Mouse (Mus musculus): Measurements from ENCODE around the gene Gdf2. TPM values are rescaled to one million over a fixed set of nuclear protein-coding genes. Genes with fewer than 3 reads are reported as not detected.
A peak's percentile ranks its signal among the peaks of the same experiment; 100 is the strongest.

Gdf2 gene
- polyA plus RNA-seq, 1 experiment from 2014 or later = 0.11 TPM

DNA sequence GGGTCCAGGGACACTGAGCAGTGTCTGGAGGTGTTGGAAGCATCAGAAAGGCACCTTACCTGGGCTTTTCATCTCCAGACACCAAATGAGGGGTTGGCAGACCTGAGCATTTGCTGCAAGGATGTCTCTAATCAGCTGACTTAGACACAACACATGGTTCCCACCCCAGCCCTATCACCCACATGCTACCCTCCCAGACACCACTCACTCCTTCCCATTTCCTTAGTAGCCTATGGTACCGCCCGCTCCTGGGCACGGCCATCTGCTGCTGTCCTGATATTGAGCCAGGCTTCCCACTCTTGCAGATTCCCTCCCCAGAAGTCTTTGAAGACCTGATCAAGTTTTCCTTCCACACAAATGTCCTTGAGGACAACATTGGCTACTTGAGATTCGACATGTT, 17.3 kb downstream of the Gdf2 start:
- WGBS = 56% methylated on average over 4 of the region's 4 CpGs
- no peaks in the 10 kb centered on the region for H3K9me3 ChIP-seq (replicated peaks)
- no peak overlapping the region for H3K4me3 ChIP-seq
- no peak overlapping the region for H3K4me2 ChIP-seq
- no peaks in the 10 kb centered on the region for H3K36me3 ChIP-seq
- no peak overlapping the region for H3K9ac ChIP-seq
- no peak overlapping the region for H3K27ac ChIP-seq
- no peaks in the 10 kb centered on the region; the same call in 1 of the 2 replicates for H3K27me3 ChIP-seq
- peaks cover 10% of the 10 kb centered on the region for H3K4me1 ChIP-seq (replicated peaks)
- no peak for ATAC-seq (replicated peaks; ENCODE audit: insufficient number of reproducible peaks, insufficient read depth, low FRiP score, low read depth)

DNA sequence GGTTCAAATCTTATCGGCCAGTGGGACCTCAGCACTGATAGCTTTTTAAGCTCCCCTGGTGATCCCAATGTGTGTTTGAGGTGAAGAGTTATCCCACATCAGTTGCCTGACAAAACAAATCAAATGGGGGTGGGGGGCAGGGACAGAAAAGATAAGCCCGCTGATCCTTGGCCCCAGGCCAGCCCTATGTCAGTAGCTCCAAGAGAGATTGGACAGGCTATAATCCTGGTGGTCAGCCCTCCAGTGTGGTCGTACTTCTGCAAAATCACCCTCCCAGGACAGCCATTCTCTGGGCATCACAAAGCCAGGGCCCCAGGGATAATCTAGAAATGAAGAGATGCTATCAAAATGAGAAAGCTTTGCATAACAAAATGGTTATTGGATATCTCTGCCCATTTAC, 18.0 kb downstream of the Gdf2 start:
- no peak overlapping the region for H3K9ac ChIP-seq
- ATAC-seq (replicated peaks; ENCODE audit: insufficient number of reproducible peaks, insufficient read depth, low FRiP score, low read depth) = no peak
- H3K27ac ChIP-seq = no peak overlapping the region
- no peaks in the 10 kb centered on the region for H3K36me3 ChIP-seq
- H3K9me3 ChIP-seq (replicated peaks) = no peaks in the 10 kb centered on the region
- H3K4me3 ChIP-seq = no peak overlapping the region
- H3K4me1 ChIP-seq (replicated peaks) = peaks cover 10% of the 10 kb centered on the region
- H3K4me2 ChIP-seq = no peak overlapping the region
- H3K27me3 ChIP-seq = no peaks in the 10 kb centered on the region; the same call in 1 of the 2 replicates
- 8% methylated on average over 3 of the region's 3 CpGs for WGBS

DNA sequence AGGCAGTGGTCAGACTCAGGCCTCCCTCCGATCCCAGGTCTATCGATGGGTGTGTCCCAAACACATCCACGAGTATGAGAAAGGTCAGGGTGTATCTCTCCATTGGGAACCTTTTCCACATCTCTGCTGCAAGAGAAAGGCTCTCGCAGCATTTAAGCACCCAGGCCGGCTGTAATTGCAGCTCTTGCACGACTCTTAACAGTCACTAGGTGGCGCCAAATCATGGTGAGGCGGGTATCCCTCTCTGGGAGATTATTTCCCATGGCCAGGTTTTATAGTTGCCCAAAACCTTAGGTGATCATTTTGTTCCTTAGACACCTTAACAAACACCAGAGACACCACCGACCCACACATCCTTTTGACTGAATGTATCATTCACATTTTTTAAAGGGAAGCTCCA, 18.5 kb downstream of the Gdf2 start:
- ATAC-seq (replicated peaks; ENCODE audit: insufficient number of reproducible peaks, insufficient read depth, low FRiP score, low read depth) = no peak
- 7% methylated on average over 9 of the region's 9 CpGs for WGBS

GRCm38 (mm10) chr14:33965675-33966074, 24.8 kb downstream of the Gdf2 start:
- H3K9ac ChIP-seq = no peak overlapping the region
- no peaks in the 10 kb centered on the region for H3K9me3 ChIP-seq (replicated peaks)
- no peaks in the 10 kb centered on the region for H3K36me3 ChIP-seq
- H3K4me3 ChIP-seq = no peak overlapping the region
- 64% methylated on average over 7 of the region's 7 CpGs for WGBS
- no peaks in the 10 kb centered on the region for H3K4me1 ChIP-seq (replicated peaks)
- H3K4me2 ChIP-seq = no peak overlapping the region
- H3K27me3 ChIP-seq = no peaks in the 10 kb centered on the region
- no peak overlapping the region for H3K27ac ChIP-seq
- ATAC-seq (replicated peaks; ENCODE audit: insufficient number of reproducible peaks, insufficient read depth, low FRiP score, low read depth) = no peak

More for the DNA sequence above, 18.5 kb downstream of the Gdf2 start:
- H3K9ac ChIP-seq = no peak overlapping the region
- no peak overlapping the region for H3K4me3 ChIP-seq
- no peak overlapping the region for H3K27ac ChIP-seq
- no peaks in the 10 kb centered on the region; the same call in 1 of the 2 replicates for H3K27me3 ChIP-seq
- no peaks in the 10 kb centered on the region for H3K36me3 ChIP-seq
- H3K9me3 ChIP-seq (replicated peaks) = no peaks in the 10 kb centered on the region
- H3K4me2 ChIP-seq = no peak overlapping the region
- peaks cover 10% of the 10 kb centered on the region for H3K4me1 ChIP-seq (replicated peaks)

DNA sequence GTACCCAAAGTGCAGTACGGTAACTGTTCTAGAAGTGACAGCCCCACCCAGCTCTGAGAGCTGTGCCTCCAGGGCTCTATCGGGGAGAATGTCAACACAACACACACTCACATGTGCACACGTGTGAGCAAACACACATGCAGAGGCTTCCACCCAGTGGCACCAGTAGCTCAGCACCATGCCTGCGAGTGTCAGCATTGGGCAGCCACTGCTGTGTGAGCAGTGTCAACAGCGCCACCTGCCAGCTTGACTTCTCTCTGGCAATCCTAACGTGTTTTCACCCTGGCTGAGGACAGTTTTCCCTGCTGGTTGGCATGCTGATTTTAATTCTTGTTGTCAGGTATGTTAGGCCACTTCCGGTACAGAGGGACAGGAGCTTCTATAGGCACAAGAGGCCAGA, 31.8 kb downstream of the Gdf2 start:
- no peak for ATAC-seq (replicated peaks; ENCODE audit: insufficient number of reproducible peaks, insufficient read depth, low FRiP score, low read depth)
- no peak overlapping the region for H3K27ac ChIP-seq
- H3K36me3 ChIP-seq = no peaks in the 10 kb centered on the region
- no peaks in the 10 kb centered on the region for H3K27me3 ChIP-seq
- H3K4me1 ChIP-seq (replicated peaks) = no peaks in the 10 kb centered on the region
- H3K4me2 ChIP-seq = no peak overlapping the region
- H3K4me3 ChIP-seq = no peak overlapping the region
- H3K9me3 ChIP-seq (replicated peaks) = no peaks in the 10 kb centered on the region
- 46% methylated on average over 7 of the region's 7 CpGs for WGBS
- H3K9ac ChIP-seq = no peak overlapping the region

DNA sequence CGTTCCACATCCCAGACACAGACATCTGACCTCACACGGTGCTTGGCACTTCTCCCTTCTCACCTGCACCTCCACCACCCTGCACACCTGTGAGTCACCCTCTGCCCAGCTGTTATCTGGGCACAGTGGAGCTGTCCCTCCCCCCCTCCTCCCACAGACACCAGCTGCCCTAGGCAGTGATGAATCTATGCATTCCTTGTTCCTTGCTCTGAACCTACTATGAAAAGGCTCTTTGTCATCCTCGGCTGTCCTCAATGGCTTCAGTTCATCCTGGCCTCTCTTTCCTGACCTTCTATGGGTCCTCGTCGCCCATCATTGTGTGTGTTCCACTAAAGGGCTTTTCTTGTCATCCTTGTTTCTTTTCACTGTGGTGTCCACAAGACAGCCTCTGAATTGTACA, 33.9 kb downstream of the Gdf2 start:
- peaks cover 12% of the 10 kb centered on the region; the same call in 1 of the 2 replicates for H3K27me3 ChIP-seq
- peaks cover 4% of the 10 kb centered on the region for H3K4me1 ChIP-seq (replicated peaks)
- no peak overlapping the region for H3K4me2 ChIP-seq
- H3K36me3 ChIP-seq = no peaks in the 10 kb centered on the region
- ATAC-seq (replicated peaks; ENCODE audit: insufficient number of reproducible peaks, insufficient read depth, low FRiP score, low read depth) = no peak
- no peak overlapping the region for H3K9ac ChIP-seq
- 68% methylated on average over 5 of the region's 5 CpGs for WGBS
- H3K9me3 ChIP-seq (replicated peaks) = no peaks in the 10 kb centered on the region
- no peak overlapping the region for H3K27ac ChIP-seq
- no peak overlapping the region for H3K4me3 ChIP-seq

GRCm38 (mm10) chr14:33977748-33978147, 36.9 kb downstream of the Gdf2 start:
- H3K4me3 ChIP-seq = no peak overlapping the region
- no peak overlapping the region for H3K9ac ChIP-seq
- 40% methylated on average over 7 of the region's 7 CpGs for WGBS
- no peak overlapping the region for H3K4me2 ChIP-seq
- no peak for ATAC-seq (replicated peaks; ENCODE audit: insufficient number of reproducible peaks, insufficient read depth, low FRiP score, low read depth)
- no peak overlapping the region for H3K27ac ChIP-seq
- no peaks in the 10 kb centered on the region for H3K9me3 ChIP-seq (replicated peaks)
- peaks cover 4% of the 10 kb centered on the region for H3K4me1 ChIP-seq (replicated peaks)
- no peaks in the 10 kb centered on the region for H3K36me3 ChIP-seq
- H3K27me3 ChIP-seq = peaks cover 12% of the 10 kb centered on the region; the same call in 1 of the 2 replicates

GRCm38 (mm10) chr14:33978604-33979059, 37.8 kb downstream of the Gdf2 start, which contains the start of gene Zfp488:
Gene Zfp488, minus strand, starts transcription at chr14:33978764.
- H3K4me3 ChIP-seq = peak within 1 kb of the TSS; percentile 37

GRCm38 (mm10) chr14:33989201-33989600, 48.4 kb downstream of the Gdf2 start:
- 60% methylated on average over 3 of the region's 3 CpGs for WGBS
- no peaks in the 10 kb centered on the region for H3K27me3 ChIP-seq
- H3K4me3 ChIP-seq = no peak overlapping the region
- no peak overlapping the region for H3K27ac ChIP-seq
- H3K9ac ChIP-seq = no peak overlapping the region
- no peaks in the 10 kb centered on the region for H3K36me3 ChIP-seq
- no peak for ATAC-seq (replicated peaks; ENCODE audit: insufficient number of reproducible peaks, insufficient read depth, low FRiP score, low read depth)
- H3K4me1 ChIP-seq (replicated peaks) = peaks cover 7% of the 10 kb centered on the region
- no peaks in the 10 kb centered on the region for H3K9me3 ChIP-seq (replicated peaks)
- H3K4me2 ChIP-seq = no peak overlapping the region

More at GRCm38 (mm10) chr14:33978604-33979059, 37.8 kb downstream of the Gdf2 start, which contains the start of gene Zfp488:
- no peak within 1 kb of the TSS for H3K9ac ChIP-seq
- H3K27me3 ChIP-seq = peaks cover 12% of the 10 kb centered on the region; the same call in 1 of the 2 replicates
- ATAC-seq (replicated peaks; ENCODE audit: insufficient number of reproducible peaks, insufficient read depth, low FRiP score, low read depth) = no peak
- 2% methylated on average over 25 of the region's 25 CpGs for WGBS
- no peak within 1 kb of the TSS for H3K27ac ChIP-seq
- no peaks in the 10 kb centered on the region for H3K36me3 ChIP-seq
- peak within 1 kb of the TSS; percentile 71 for H3K4me2 ChIP-seq
- no peaks in the 10 kb centered on the region for H3K9me3 ChIP-seq (replicated peaks)
- peaks cover 4% of the 10 kb centered on the region for H3K4me1 ChIP-seq (replicated peaks)

DNA sequence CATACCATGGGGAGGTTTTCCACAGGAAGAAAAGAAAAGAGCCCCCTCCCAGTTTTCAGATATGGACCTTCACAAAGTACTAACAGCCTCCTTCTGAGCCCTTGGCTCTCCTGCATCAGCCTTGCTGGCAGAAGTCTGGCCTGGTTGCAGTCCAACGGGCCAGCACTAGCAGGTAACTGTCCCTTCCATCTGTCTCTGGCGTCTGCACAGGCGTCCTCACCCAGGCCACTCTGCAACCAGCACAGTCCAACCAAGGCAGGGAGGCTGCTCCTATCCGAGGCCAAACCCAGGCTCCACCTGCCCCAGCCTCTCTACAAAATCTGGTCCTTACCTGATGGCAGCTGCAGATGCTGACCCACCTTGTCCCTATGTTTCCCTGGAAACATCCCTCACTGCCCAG, 51.1 kb downstream of the Gdf2 start:
- no peak for ATAC-seq (replicated peaks; ENCODE audit: insufficient number of reproducible peaks, insufficient read depth, low FRiP score, low read depth)
- peaks cover 9% of the 10 kb centered on the region for H3K4me1 ChIP-seq (replicated peaks)
- no peaks in the 10 kb centered on the region for H3K9me3 ChIP-seq (replicated peaks)
- WGBS = 75% methylated on average over 4 of the region's 4 CpGs
- H3K27me3 ChIP-seq = no peaks in the 10 kb centered on the region
- no peaks in the 10 kb centered on the region for H3K36me3 ChIP-seq
- H3K4me3 ChIP-seq = no peak overlapping the region
- no peak overlapping the region for H3K4me2 ChIP-seq
- H3K9ac ChIP-seq = no peak overlapping the region
- H3K27ac ChIP-seq = no peak overlapping the region

- no peaks in the 10 kb centered on the region for H3K9me3 ChIP-seq (replicated peaks)
- no peak overlapping the region for H3K27ac ChIP-seq
- no peak overlapping the region for H3K4me2 ChIP-seq
- H3K4me1 ChIP-seq (replicated peaks) = peaks cover 9% of the 10 kb centered on the region
- WGBS = 92% methylated on average over 9 of the region's 9 CpGs
- H3K27me3 ChIP-seq = 0 out of 2 replicates have a peak, but pooled peaks cover 2% of the 10 kb centered on the region
- no peak overlapping the region for H3K9ac ChIP-seq
- no peak overlapping the region for H3K4me3 ChIP-seq
- H3K36me3 ChIP-seq = no peaks in the 10 kb centered on the region
- ATAC-seq (replicated peaks; ENCODE audit: insufficient number of reproducible peaks, insufficient read depth, low FRiP score, low read depth) = no peak
Observed at GRCm38 (mm10) chr14:33993051-33993450, 52.2 kb downstream of the Gdf2 start.

DNA sequence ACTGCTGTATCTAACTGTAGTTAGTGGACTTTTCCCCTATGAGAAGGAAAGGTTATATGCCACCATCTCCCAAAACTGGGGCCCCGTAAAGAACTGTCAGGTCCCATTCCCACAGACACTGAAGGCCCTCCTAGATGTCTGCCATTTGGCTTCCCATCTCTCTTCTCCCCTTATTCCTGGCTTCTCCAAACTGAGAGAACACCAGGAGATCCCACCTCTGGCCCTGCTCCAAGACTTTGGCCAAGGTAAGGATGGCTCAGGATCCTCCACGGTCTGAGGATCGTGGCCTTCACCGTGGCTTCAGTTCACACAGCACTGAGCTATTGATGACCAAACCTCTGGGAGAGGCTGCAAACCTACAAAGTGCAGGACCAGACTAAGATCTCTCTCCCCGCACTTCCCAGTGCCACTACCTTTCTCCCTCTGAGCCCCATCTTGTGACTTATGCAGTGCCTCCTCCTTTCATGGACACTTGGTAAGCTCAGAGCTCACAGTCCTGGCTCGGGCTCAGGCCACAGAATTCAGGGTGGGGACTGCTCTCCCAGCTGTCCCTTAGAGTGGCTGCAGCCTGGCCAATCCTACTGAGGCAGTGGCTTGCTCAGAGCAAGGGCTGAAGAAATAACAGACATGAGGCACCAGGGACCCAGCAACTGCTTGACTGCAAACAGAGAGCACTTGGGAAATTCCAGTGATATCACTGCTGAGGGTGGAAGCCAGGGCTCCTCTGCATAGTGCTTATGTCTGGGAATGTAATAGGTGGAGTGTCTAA, 52.9 kb downstream of the Gdf2 start:
- Histone ChIP-seq H3K27me3 (0 out of 2 replicates have a peak, but pooled peaks cover 3% of the 10 kb centered on the region), H3K4me1 (replicated peaks) (peaks cover 9% of the 10 kb centered on the region), H3K4me3 (no peak overlapping the region), H3K36me3 (no peaks in the 10 kb centered on the region), H3K4me2 (no peak overlapping the region), H3K27ac (no peak overlapping the region), H3K9ac (no peak overlapping the region), H3K9me3 (replicated peaks) (no peaks in the 10 kb centered on the region)
- no peak for ATAC-seq (replicated peaks; ENCODE audit: insufficient number of reproducible peaks, insufficient read depth, low FRiP score, low read depth)
- 80% methylated on average over 6 of the region's 6 CpGs for WGBS
